Mouse (Mus musculus): Measurements from ENCODE around the gene Cpxm2.

DNA sequence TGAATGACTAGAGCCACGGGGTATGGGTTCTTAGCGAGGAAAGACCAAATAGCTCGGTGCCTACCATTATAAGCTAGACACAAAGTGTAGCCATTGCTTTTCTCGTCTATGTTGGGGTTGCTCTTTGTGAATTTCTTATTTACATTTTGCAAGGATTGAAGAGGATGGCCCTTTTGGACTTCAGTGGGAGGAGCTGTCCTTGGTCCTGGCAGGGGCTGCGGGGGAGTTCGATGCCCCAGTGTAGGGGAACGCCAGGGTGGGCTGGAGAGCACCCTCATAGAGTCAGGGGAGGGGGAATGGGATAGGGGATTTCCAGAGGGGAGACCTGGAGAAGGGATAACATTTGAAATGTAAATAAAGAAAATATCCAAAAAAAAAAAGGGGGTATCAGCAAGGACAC is 94.4 kb downstream of the Cpxm2 start:
- TF ChIP-seq CTCF (IDR thresholded peaks at IDR 0.05; ENCODE audit: borderline replicate concordance, insufficient read depth, low read length): no peak
- no peak for TF ChIP-seq POLR2A (IDR thresholded peaks at IDR 0.05; ENCODE audit: low read depth, low read length)

Data from embryonic fibroblast, embryonic 13.5 days (primary cell).